Mouse (Mus musculus) 416B (cell line): ENCODE data around the gene Cux1.

Experiments
- DNase-seq: peaks from one replicate; pipeline ENCODE4 v3.0.0; 2011; ENCODE audit warnings: low read depth

The Cux1 gene

DNA sequence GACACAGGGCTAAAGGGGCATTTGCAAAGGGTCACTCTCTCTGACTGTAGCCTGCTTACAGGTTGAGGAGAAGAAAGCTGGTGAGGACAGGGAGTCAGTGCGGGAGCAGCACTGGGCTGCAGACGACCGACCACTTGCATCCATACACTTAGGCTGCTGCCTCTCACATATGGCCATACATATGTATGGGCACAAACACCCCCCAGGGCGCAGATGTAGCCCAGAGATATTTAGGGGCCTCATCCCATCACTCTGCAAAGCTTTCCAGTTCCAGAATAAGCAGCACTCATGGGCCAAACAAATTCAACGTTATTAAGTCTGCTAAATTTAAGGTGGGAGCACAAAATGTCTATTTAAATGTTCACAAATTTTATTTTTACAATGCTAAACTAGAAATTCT, 261.0 kb downstream of the Cux1 start:
- DNase-seq: no peak

DNA sequence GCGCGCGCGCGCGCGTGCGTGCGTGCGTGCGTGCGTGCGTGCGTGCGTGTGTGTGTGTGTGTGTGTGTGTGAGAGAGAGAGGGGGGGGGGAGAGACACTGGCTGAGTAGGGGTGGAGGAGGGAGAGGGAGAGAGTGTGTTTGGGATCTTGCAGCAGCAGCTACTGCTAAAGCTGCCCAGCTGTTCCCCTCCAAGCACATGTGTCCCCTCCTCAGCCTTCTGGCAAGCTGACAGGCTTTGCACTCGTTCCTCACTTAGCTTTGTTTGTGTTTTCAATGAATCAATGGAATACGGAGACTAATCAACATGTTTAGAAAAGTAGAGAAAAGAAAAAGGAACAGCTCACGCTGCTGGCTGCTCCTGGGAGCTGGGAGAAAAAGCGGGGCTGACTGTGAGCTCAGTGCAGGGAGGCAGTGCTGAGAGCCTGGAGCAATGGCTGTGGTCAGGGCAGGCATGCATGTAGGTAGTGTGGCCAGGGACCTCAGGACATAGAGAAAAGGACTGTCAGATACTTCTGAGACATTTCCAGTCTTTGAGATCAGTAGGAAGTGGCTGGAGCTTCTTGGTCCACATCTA, 263.8 kb downstream of the Cux1 start:
- no peak for DNase-seq

DNA sequence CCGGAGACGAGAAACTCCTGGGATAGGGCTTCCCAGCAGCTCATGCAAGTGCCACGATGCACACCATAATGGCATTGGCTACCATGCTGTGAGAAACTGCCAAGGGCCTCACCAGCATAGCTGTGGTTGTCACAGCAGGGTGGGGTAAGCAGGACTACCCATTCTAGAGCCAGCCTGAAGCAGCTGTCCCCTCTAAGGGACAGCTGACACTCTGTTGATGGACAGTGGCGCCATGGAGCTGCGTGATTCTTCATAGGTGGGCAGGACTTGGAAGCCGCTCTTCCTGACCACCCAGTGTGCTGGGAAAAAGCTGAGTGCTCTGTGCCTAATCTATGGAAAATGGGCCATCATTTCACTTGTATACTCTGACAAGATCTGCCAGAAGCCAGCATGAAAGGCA, 266.4 kb downstream of the Cux1 start:
- no peak for DNase-seq

DNA sequence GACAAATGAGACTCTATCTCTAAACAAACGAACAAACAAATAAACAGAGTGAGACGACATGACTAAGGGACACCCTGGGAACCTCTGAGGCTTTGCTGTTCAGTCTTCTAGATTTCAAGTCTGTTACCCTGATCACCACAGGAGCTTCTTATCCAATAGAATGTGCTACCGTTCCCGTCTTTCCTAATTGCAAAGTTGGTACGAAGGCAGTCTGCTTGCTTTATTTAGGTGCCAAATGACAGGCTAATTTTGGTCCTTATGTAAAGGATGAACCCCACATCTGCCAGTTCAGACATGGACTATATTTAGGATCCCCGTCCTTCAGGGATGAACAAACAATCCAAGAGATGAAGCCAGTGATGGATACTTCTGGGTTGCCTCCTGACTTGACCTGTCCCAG, 269.6 kb downstream of the Cux1 start:
- DNase-seq: no peak

DNA sequence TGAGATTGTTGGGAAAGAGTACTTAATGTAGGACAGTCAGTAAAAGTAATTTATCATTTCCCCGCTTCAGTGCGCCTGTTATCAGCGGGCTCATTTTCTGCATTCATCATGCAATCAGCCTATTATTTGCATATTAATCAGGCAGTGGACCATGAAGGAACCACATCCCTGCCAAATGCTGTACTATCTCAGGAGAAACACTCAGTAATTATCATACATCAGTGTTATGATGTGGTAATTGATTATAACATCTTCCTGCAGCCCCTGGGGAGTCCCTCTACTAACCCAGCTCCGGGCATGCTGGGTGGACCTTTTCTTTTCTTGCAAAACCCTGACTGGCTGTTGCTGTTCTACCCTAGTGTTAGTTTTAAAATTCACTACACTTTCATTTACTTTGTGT, 270.4 kb downstream of the Cux1 start:
- DNase-seq: no peak

DNA sequence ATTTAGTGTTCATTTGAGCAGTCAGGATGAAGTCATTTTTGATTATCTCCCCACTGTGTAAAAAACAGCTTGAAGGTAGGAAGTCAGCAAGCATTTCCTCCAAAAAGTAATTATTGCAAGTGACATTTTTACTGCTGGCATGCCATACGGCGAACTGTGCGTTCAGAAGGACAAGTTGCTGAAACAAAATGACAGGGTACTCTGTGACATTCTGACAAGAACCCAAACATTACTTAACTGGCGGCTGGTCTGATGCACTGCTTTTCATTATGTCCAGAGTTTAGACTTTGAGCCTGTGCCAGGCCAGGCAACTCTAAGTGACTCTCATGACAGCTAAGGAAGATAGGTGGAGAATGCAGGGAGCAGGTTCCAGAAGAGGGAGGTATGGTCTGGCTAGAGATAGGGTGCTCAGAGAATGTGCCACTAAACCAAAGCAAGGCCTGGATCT, 274.3 kb downstream of the Cux1 start:
- no peak for DNase-seq

DNA sequence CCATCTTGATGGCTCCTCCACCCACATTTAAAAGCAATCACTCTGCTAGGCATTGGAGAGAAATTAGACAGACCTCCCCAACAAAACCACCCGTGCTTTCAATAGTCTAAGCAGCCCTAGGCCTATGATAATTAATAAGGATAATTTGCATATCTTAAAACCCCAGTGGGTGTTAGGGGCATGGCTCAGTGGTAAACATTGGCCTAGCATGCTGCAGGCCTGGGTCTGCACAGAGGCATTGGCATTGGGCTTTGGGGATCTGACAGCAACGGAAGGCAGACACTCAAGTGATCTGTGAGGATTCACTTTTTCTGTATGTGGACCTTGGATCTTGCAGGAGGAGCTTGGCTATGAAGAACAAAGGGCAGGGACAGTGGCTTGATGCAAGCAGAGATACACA, 274.9 kb downstream of the Cux1 start:
- no peak for DNase-seq

DNA sequence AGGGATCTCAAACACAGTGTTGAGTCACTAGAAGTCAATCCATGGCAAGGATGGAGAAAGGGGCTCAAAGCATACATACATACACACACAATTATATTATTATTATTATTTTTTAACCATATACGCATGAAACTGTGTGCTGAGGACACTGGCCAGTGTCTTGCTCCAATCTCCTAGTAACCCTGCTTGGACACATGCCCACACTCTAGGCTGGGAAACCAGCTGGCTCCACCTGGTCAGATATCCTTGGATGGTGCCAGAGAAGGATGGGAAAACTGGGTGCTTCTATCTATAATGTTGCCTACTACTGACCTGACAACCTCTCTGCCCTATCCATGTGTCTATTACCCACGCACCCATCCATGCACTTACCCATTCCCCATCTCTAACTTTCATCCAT, 275.7 kb downstream of the Cux1 start:
- no peak for DNase-seq

DNA sequence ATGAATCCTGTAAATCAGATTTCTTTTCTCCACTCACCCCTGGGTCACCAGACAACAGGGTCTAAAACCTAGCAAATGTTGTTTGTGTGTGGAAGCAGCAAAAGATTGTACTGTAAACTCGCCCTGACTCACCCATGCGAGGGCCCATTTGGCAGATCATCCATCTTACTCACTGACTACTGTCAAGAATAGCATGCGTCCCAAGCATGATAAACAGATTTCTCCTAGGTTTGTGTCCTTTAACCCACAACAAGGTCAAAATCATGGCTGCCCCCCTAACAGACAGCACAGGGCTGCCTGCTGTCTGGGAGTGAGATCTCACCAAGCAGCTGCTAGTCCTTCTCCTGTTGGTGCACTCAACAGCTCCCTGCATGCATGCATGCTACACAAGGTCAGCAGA, 277.5 kb downstream of the Cux1 start:
- no peak for DNase-seq

DNA sequence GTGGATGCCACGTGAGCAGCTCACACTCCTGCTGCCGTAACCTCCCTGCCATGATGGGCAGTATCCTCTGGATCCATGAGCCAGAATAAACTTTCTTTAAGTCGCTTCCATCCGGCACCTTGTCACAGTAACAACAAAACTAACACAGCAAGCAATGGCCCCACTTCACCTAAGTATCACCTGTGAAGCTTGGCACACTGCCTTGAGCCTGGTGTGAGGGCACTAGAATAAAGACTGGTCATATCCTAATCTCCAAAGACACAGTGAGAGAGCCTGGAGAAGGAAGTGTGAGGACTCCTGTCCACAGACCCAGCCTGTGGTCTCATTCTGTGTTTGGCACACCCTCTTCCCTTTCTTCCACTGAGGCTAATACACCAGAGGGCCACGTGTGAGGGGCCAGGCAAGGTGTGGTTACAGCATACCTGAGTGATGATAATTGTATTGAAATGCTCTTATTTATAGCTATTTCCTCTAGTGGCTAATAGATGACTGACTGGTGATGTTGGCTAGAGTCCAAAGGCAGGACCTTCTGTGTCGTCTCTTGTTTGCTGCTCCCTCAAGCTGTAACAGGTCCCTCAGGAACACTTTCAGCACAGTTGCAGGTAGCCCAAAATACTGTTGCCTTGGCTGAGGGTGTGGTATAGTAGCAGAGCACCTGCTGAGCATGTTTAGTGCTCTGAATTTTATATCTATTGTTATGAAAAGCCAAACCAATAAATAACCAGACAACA, 278.8 kb downstream of the Cux1 start:
- DNase-seq: no peak

DNA sequence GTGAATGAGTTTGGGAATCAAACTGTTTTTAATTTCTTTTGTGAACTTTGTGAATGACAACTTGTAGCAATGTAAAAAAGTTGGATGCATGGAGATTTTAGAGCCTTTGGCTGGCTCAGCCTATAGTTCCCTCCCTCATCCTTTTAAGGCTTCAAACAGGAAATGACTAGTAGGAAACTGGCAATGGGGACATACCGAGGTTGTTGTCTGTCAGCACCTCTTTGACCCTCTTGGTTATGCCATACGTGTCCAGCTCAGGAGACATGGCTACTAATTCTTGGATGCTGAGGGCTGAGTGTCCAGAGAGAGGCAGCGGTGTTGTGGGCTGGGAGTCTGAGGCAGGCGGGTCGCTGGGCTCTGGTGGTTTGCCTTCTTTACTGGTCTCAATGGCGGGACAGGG, 280.7 kb downstream of the Cux1 start:
- peak; percentile 54 for DNase-seq

DNA sequence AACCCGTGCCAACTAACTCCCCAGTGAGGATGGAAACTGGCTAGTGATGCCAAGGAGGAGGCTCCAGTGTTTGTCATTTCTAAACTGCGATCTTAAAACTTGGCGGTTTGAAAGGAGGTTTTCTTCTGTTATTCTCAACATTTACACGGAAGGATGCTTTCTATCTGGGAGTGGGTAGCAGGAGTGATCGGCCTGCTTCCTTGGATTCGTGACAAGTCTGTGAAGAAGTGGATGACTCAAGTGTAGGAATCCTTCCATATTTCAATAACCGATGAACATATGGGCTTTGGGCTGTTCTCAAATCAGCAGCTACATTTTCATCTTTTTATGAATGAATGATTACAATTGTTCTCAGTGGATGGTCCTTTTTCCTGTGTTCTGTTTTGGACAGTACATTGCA, 282.2 kb downstream of the Cux1 start:
- no peak for DNase-seq

DNA sequence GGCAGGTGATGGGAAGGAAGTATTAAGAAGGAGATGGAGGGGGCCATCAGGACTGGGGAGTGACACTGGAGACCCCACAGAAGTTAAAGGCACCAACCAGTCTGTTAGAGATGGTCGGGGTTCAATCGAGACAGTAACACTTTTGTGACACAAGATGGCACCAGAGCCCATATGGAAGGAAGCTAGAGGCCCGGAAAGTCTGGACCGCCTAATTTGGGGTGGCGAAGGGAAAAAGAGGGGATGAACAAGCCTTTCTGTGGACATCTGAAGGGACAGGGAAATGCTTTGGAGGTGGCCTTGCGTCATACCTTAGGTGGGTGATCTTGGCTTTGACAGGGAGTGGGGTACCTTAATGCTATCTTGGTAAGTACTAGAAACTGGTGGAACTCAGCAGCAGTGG, 285.9 kb downstream of the Cux1 start:
- peak; percentile 45 for DNase-seq

DNA sequence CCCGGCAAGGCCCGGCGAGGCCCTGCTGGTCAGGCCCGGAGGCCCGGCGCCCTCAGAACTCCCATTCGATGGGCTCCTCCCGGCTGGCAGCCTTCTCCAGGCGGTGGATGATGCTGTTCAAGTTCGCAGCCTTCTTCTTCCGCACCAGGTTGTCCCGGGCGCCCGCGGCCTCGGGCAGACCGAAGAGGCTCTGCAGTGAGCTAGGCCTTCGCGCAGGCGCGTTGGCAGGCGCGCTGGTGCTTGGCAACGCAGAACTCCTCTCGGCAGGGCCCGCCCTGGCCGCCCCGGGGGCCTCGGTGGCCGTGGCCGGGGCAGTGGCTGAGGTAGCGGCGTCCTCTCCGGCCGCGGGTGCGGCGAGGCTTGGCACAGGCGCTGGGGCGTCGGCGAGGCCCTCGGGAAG, 292.6 kb downstream of the Cux1 start:
- no peak for DNase-seq

DNA sequence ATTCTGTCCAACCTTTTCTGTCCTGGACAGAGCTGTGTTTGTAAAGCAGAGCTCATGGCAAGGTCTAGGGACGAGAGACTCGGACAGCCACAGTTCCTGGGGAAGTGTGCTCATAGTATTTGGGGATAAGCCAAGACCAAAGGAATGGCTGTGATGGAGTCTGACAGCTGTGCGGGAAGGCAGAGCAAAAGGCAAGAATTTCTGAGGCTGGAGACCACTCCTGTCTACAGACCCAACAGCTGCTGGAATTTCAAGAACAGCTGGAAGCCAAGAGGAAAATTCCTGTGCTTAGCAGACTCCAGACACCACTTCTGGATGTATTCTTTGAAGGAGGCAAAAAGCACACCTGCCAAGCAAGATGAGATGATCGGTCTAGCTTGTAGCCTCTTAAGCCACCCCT, 297.4 kb downstream of the Cux1 start:
- DNase-seq: no peak

DNA sequence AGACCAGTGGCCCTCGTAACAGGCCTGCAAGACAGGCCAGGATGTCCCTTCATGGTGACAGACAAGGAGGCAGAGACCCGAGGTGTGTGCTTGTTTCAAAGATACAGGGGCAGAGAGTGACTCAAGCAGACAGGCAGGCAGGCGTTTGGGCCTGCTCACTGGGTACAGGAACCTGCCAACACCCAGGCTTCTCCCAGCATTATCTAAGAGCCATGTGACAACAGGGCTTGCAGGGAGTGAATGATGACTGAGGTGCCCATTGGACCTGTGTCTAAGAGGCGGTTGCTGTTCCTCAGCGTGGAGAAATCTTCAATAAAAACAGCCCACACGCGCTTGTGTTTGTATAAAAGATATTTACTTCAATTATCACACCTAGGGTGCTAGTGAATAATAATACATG, 301.2 kb downstream of the Cux1 start:
- DNase-seq: no peak

DNA sequence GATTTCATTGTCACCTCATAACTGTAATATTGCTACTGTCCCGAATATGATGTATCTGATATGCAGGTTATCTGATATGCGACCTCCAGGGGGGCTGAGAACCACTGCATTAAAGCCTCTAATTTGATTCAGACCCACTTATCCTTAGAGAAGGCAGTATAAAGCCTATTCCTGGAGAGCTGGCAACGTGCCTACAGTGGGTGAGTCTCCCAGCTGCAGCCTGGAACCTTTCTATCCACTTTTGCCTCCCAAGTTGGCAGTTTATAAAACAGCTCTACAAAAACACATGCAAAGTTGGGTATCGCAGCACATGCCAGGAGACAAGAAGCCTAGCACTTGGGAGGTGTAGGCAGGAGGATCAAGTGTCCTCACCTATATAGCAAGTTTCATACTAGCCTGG, 303.9 kb downstream of the Cux1 start:
- no peak for DNase-seq

DNA sequence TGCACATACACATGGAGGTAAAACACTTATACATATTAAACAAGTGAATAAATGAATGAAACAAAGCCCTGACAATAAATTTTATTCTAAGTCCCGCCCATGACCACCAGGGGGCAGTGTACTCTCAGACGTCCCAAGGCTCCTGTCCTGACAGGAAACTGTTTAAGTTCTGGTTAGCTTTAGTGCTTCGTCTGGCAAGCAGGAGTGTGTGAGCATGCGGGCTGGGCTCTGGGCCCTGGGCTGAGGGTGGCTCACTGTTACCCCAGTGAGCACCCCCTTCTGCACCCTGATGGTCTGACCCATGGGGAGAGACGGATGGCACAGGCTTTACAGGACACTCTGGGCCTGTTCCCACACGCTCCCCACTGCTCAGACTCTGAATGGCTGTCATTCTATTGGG, 308.4 kb downstream of the Cux1 start:
- DNase-seq: peak; percentile 80

DNA sequence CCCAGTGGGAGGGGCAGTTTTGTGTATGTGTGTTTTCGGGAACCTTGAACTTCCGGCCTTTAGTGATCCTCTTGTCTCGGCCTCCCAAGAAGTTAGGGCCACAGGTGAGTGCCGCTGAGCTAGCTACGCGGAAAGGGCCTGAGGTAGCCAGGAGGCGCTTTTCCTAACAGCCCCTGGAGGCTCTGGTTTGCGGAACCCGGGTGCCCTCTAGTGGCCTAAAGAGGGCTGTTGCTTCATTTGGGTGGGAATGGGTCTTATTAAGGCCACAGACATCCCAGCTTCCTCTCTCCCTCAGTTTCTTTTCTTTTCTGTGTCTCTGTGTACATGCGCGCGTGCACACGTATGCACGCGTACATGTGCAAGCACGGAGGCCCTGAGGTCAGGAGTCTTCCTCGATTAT, 314.4 kb downstream of the Cux1 start:
- DNase-seq: peak; percentile 75

DNA sequence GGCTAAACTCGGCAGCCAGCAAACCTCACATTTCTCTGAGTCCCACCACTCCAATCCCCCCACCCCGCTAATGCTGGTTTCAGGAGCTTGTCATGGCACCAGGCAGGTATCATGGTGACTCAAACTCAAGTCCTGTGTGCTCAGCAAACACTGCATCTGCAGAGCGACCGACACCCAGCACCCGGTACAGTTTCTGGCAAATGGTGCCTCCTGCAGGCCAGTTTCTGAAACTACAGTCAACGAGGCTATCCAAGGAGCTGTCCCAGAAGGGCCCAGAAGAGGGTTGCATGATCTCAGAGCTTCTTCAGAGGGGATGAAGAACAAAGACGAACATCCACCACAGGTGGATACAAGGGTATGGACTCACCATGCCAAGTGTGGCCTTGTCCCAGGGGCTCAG, 316.3 kb downstream of the Cux1 start:
- DNase-seq: peak; percentile 56

DNA sequence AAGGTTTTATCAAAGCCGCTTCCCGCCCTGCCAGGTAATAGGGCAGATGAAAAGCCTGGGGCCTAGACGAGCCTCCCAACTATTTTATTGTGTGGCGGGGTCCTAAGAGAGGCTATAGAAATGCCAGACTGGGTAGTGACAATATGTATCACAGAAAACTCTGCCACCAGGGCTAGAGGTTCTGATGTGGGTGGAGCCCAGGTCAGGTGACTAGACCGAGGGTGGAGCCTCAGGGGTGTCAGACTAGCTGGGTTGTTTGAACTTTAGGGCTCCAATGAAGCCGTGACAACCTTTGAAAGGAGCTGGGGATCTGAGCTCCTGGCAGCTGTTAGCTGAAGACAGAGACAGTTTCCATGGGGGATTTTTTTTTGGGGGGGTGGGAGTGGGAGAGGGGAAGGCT, 318.8 kb downstream of the Cux1 start:
- no peak for DNase-seq

DNA sequence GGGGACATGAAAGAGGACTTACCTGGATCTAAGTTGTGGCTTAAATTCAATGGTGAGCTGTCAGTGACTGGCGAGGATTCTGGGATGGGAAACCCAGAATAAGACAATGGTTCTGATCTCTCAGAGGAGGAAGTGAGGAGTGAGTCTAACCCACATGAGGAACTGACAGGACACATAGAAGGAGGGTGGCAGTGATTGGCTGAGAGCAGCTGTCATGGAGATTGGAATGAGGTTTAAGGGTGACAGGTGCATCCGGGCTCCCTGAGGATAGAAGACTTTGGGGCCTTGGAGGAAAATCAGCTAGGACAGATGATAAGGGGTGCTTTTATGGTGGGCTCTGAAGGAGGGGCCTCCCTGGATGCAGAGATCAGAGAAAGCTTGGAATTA, 320.8 kb downstream of the Cux1 start, which contains the start of gene Sh2b2:
Gene Sh2b2, minus strand, starts transcription at position 105 of the 387 bp plus-strand sequence.
- DNase-seq: no peak

DNA sequence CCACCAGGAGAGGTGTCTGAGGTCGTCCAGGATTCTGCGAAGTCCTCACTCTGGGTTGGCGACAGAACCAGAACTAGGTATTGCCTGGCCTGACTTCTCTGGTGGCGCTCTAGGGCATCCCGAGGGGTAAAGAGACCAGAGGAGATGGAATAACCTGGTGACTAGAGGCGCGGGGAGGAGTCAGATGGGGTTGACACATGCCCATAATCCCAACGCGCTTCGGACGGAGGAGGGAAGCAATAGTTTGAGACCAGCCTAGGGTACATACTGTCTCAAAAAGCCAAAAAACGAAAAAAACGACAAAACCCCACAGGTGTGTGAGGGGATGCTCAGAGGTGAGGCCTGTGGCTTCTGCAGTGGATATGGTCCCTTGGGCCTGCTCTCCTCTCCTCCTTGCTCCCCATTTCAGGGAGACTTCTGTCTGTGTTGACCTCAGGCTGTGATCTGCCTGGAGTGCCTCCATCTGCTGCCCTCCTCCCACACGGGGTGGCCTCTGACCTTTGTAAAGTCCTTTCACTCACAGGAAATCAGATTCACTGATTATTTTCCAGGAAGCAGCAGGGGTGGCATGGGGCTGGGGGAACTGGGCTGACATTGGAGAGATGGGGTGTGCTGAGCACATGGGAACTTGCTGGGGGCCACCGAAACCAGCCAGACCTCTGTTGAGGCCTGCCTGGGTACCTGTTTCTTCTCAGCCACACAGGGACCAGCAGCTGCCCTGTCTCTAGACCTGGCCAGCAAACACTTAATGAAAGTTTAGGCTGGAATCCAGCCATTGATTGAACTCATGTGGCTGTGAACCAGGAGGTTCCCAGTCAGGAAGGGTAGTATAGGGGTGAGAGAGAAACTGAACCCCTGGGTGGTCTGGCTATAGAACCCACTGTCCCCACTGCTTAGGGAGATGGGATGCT, 321.5 kb downstream of the Cux1 start:
- DNase-seq: no peak
